Mouse (Mus musculus) B cell, adult 67 days (primary cell): ENCODE measurements around the gene Arid3a. TPM values are rescaled to one million over a fixed set of nuclear protein-coding genes. Genes with fewer than 3 reads are reported as not detected.

Experiments
- total RNA-seq, 2 experiments: library from RNA; stranded (reverse); gene quantifications; 4 replicates each; pipeline ENCODE4 v1.2.4; 2023

Gene Arid3a
- 10 to 100 TPM; 40.0 to 49.7 TPM for total RNA-seq

DNA sequence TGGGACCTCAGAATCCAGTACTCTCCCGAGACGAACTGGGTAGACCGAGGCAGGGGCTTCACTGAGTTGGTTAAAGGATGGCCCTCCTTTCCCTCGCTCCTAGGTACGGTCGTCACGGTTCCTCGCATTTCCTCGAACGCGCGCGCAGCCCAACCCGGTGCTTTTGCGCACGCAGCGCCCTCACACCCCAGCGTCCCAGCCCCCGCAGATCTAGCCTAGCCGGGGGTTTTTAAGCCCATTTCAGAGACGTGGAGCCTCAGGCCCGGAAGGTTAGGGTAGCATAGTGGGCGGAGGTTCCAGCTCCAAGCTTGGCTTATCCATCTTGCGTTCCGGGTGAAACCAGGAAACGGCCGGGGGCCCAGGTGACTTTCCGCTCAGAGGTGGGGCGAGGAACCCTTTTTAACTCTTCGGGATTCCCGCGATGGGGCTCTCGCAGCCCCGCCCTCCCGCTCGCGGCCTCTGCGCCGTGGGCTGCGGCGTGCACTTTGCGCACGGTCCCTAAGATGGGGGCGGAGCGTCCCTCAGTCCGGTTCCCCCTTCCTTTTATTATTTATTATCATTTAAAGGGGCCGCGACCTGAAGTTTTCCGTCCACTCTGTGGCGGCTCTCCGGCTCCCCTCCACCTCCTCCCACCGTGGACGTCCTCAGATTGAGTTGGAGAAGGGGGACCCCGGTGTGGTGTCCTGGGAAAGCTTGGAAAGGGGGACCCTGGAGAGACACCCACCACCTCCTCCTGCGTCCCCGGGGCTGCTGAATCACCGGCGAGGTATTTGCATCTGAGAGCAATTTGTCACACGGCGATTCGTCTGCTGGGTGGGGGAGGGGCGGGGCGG, at the start of gene Arid3a:
TSS of gene Arid3a (plus strand) at position 553 of the 833 bp plus-strand sequence.

DNA sequence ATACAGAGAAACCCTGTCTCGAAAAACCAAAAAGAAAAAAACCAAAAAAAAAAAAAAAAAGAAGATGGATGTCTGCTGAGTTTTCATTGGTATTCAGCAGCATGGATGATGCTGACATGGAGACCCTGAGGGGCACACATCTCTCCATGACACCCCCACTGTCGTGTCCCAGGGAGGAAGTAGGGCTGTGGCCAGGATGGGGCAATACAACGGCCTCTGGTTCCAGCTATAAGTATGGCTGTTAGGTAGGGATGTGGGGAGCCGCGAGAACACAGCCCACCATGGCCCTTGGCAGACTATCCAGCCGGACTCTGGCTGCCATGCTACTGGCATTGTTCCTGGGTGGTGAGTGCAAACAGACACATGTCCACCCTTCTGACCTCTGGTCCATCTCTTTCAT, 40.8 kb upstream of the Arid3a start, which contains the start of gene Elane:
TSS of gene Elane (plus strand) at position 194 of the 400 bp plus-strand sequence.

DNA sequence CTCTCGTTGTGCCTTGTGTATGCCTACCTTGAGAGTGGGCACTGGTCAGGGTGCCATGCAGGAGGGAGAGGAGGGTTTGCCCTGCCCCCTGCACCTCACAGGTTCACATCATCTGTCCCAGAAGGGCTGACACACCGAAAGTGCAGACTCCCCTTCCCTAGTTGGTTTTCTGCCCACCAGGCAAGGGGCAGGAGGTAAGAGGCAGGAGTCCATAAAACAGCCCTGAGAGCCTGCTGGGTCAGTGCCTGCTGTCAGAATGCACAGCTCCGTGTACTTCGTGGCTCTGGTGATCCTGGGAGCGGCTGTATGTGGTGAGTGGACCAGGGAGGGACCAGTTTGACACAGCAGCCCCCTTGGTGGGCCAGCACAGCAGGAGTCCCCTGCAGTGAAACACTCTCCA, 36.2 kb upstream of the Arid3a start, which contains the start of gene Cfd:
TSS of gene Cfd (plus strand) at position 184 of the 400 bp plus-strand sequence.

DNA sequence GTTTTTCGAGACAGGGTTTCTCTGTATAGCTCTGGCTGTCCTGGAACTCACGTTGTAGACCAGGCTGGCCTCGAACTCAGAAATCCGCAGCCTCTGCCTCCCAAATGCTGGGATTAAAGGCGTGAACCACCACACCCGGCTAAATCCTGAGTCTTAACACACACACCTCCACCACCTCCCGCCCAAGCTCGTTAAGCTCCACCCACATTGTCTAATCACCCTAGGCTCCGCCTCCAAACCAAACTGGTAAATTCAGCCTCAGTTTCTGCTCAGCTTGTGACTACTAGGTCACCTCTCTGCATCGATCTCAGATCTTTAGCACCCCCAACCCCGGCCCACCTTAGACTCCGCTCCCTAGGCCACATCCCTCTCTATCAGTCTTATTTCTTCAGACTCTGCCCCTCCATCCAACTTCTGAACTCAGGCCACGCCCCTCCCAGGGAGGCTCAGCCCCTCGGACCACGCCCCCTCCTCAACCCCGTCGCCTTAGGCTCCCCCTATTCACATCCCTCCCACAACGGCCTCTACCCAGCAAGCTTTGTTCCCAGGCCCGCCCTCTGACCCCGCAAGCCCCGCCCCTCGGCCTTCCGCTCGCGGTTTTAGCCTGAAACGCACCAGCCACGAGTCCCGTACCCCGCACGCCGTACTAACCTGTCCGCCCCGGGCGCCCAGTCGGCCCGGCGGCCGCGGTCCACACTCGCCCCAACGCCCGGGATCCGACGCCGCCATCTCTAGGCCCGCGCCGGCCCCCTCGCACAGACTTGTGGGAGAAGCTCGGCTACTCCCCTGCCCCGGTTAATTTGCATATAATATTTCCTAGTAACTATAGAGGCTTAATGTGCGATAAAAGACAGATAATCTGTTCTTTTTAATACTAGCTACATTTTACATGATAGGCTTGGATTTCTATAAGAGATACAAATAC, 18.4 kb upstream of the Arid3a start, which contains the start of gene Med16:
TSS of gene Med16 (minus strand) at position 757 of the 925 bp plus-strand sequence.

GRCm38 (mm10) chr10:79910556-79910955, 16.3 kb upstream of the Arid3a start, which contains the start of gene Gm26602:
TSS of gene Gm26602 (plus strand) at chr10:79910856.

DNA sequence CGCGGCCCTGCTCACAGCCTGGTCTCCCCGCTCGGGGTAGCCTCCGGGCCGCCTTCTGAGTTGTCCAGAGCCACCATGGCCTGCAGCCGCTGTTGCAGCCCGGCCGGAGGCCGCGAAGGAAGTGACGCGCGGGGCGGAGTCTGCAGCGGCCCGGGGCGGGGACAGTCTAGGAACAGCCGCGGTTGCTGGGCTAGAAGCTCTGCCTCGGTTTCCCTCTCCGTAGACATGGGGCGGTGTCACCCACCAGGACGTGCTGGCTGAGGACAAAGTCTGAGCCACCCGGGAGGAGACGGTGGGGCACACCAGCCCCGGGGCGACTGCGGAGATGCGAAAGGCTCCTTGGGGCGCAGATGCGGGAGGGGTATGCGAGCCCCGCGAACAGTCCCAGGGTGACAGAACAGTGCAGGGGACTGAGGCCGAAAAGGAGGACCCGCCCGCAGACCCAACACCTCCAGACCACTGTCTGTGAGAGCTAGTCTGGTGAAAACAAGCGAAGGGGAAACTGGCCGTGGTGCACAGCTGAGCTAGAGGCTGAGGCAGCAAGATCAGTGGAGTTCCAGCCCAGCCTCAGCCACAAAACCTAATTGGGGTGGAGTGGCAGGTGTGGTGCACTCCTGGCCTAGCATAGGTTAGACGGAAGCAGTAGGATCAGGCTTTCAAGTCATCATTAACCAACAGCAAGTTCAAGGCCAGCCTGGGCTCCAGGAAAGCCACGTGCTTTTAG, 9.9 kb upstream of the Arid3a start, which contains the start of gene Kiss1r:
TSS of gene Kiss1r (plus strand) at position 164 of the 724 bp plus-strand sequence.

DNA sequence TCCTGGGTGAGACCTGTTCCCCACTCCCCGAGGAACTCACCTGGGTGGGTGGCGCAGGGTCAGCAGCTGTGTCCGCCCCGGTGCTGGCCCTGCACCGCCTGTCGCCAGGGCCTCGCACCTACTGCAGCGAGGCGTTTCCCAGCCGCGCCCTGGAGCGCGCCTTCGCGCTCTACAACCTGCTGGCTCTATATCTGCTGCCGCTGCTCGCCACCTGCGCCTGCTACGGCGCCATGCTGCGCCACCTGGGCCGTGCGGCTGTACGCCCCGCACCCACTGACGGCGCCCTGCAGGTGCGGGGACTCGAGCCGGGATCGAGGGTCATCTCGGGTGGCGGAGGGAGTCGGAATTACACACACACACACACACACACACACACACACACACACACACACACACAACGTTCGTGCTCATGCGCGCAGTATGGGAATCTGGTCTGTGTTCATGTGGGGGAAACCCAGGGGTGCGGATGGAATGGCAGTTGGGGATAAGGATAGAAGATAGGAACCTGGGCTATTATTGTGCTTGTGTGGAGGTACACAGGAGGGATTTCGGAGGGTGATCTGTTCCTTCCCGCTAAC, 5.8 kb upstream of the Arid3a start, which contains the start of gene R3hdm4:
TSS of gene R3hdm4 (minus strand) at position 251 of the 578 bp plus-strand sequence.

DNA sequence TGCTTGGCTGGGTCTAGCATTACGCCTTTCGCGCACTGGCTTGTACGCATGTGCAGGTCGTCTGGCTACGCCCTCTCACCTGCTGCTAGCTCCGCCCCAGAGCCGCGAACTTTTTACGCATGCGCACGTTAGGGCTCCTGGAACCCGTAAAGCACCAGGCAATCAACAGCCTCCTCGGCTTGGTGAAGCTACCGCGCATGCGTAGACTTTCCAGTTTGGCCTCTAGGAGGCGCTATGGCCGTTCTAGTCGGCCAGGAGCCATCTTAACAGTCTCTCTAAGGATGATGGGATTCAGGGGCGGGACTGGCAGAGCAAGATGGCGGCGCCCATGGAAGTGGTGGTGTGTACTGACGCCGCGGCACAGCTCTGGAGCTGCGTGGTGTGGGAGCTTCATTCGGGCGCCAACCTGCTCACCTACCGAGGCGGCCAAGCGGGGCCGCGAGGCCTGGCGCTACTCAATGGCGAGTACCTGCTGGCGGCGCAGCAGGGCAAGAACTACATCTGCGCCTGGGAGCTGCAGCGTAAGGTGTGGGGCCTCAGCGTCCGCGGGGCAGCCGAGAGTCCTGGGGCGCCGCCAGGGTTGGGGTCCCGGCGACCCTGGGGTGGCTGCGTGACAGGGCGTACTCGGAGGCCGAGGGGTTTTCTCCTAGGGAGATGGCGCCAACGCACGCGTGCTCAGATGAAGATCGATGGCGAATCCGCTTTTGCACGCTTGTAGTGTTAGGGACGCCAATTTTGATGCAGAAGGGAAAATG, 33.2 kb downstream of the Arid3a start, which contains the start of gene Wdr18:
TSS of gene Wdr18 (plus strand) at position 306 of the 755 bp plus-strand sequence.

DNA sequence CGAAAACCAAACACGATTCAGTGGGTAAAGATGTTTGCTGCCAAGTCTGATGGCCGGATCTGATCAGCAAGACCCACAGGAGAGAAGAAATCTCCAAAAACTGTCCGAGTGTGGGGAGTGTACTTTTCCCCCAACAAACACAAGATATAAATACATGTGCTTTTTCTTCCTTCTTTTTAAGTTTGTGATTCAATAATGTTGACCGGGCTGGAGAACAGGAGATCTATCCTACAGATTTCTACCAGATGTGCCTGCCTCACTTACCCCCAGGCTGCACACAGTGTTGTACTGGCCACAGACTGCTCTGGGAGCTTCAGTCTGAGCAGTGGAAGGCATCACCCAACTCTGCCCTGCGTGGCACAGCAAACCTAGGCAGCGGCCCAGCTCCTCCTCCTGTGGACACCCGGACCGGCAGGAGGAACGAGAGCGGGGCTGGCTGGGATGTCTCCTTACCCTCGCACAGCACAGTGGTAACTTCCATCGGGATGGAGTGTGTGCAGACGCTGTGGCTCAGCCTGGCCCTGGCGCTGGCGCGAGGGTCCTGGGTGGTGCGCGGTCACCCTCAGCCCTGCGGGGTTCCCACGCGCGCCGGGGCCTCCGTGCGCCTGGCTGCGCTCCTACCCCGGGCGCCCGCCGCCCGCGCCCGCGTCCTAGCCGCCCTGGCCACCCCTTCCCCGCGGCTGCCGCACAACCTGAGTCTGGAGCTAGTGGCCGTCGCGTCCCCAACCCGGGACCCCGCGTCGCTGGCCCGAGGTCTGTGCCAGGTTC, 43.8 kb downstream of the Arid3a start, which contains the start of gene Grin3b:
TSS of gene Grin3b (plus strand) at position 301 of the 768 bp plus-strand sequence.

DNA sequence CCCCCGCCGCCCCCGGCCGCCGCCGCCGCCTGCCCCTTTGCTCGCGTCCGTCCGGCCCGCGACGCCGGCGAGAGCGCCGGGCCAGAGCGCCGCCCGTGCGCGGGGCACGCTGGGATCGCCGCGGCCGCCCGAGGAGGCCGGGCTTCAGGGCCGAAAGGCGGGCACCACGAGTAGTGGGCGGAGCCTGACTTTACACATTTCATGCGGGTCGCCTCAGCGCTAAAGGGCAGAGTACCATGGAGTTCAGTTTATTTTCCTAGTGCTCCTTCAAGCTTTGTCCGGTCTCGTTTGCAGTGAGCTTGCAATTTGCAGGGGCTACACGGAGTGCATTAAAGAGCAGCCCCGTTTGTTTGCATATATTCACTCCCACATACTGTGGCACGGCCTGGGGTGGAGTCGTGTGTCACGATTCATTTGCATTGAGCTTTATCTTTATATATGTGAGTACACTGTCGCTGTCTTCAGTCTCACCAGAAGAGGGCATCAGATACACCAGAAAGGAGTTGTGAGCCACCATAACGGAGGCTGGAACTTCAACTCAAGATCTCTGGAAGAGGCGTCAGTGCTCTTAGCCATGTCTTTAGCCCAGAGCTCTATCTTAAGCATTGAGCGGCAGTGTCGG, 57.5 kb downstream of the Arid3a start, which contains the start of gene Tmem259:
TSS of gene Tmem259 (minus strand) at position 136 of the 622 bp plus-strand sequence.

DNA sequence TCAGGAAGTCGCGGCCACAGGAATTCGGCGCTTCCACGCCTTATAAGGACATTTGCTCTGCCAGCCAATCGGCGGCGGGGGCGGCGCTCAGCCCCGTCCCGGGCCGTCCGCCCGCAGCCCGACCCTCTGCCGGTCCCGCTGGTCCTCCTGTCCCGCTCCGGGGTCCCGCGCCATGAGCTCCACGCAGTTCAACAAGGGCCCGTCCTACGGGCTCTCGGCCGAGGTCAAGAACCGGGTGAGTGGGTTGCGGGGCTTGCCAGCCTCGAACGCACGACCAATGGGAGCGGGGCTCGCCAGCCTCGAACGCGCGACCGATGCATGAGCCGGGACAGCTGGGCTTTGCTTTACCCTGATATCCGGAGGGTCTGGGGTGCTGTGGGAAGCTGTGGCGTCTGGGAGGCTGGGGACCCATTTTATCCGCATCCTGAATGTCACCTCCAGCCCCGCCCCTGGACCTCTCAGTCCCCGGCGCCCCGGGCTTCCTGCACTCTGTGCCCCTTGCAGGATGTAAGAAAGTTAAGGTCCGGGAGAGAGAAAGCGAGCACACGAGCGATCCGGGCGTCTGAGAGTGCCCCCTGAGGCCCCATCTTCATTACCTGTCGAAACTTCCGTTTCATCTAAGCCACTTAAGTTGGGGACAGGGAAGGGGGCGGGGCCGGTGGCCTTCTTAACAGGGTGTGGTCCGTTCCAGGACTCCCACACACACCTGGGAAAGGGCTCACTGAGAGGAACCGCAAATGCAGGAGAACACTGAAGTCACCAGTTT, 61.8 kb downstream of the Arid3a start, which contains the start of gene Cnn2:
TSS of gene Cnn2 (plus strand) at position 79 of the 766 bp plus-strand sequence.

DNA sequence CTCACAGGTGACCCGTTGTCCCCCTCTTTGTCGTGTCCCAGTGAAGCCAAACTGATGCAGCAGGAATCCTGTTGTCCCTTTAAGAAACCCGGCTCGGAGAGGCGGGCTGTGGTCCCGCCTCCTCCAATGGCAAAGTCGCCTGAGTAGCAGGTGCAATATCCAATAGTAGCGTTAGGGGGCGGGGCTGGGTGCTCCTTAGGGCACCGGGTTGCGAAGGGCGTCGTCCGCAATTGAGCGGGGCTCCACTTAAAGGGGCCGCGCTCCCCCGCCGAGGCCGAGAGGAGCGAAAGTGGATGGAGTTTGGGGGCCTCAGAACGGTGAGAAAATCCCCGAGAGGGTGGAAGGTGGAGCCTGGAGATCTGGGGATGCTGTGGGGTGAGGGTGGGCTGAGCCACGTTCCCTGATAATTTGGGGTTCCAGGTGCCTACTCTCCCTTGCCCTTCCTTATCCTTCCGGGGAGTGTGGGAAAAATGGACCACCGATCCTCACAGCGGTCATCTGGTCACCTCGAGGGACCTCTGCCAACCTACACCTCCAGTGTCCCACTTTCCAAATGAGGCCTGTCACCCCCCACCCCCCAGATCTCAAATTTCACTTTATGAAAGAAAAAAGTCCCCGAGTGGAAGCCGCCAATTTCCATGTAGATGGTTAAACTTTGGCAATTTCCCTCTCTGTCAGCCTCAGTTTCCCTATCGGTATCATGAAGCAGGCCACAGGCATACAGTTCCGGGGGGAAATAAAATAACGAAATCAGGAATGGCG, 69.6 kb downstream of the Arid3a start, which contains the start of gene Abca7:
TSS of gene Abca7 (plus strand) at position 223 of the 762 bp plus-strand sequence.

Other genes with a start within 250 kb of the Arid3a start
- 10 to 100 TPM; 63.2 to 75.0 TPM for gene Cdc34, start 244.8 kb upstream of the Arid3a start, total RNA-seq
- 1 to 10 TPM; 1.6 to 1.9 TPM for gene Gzmm, start 238.0 kb upstream of the Arid3a start, total RNA-seq
- 100 to 1,000 TPM; 103 to 111 TPM for gene Bsg, start 222.6 kb upstream of the Arid3a start, total RNA-seq
- under 1 TPM; 0.18 to 0.35 TPM for gene Hcn2, start 210.4 kb upstream of the Arid3a start, total RNA-seq
- gene Polrmt, start 180.5 kb upstream of the Arid3a start, total RNA-seq = 10 to 100 TPM; 64.8 to 74.2 TPM
- not detected for gene Fgf22, start 172.0 kb upstream of the Arid3a start, total RNA-seq
- 10 to 100 TPM; 56.5 to 58.6 TPM for gene Rnf126, start 160.1 kb upstream of the Arid3a start, total RNA-seq
- 1 to 10 TPM; 1.8 to 2.0 TPM for gene Fstl3, start 149.8 kb upstream of the Arid3a start, total RNA-seq
- not detected for gene Prss57, start 136.1 kb upstream of the Arid3a start, total RNA-seq
- gene Palm, start 133.5 kb upstream of the Arid3a start, total RNA-seq = 1 to 10 TPM; 4.9 to 5.1 TPM
- gene Misp, start 106.1 kb upstream of the Arid3a start, total RNA-seq = under 1 TPM in 1 of 2 experiments, not detected in 1; 0.23 TPM
- 100 to 1,000 TPM; 437 to 440 TPM for gene Ptbp1, start 72.6 kb upstream of the Arid3a start, total RNA-seq
- gene Prtn3, start 52.6 kb upstream of the Arid3a start, total RNA-seq = not detected
- gene Plppr3, start 52.4 kb upstream of the Arid3a start, total RNA-seq = under 1 TPM; 0.47 to 0.70 TPM
- gene Elane, start 40.8 kb upstream of the Arid3a start, total RNA-seq = not detected
- gene Cfd, start 36.2 kb upstream of the Arid3a start, total RNA-seq = not detected
- 10 to 100 TPM; 73.7 to 75.0 TPM for gene Med16, start 18.1 kb upstream of the Arid3a start, total RNA-seq
- gene Gm26602, start 16.2 kb upstream of the Arid3a start, total RNA-seq = not detected
- under 1 TPM; 0.50 to 0.93 TPM for gene Kiss1r, start 10.1 kb upstream of the Arid3a start, total RNA-seq
- gene R3hdm4, start 5.8 kb upstream of the Arid3a start, total RNA-seq = 10 to 100 TPM; 94.6 to 97.9 TPM
- gene Wdr18, start 33.1 kb downstream of the Arid3a start, total RNA-seq = 10 to 100 TPM; 44.5 to 55.3 TPM
- under 1 TPM in 1 of 2 experiments, not detected in 1; 0.24 TPM for gene Grin3b, start 43.7 kb downstream of the Arid3a start, total RNA-seq
- gene Tmem259, start 57.3 kb downstream of the Arid3a start, total RNA-seq = 100 to 1,000 TPM; 156 to 169 TPM
- gene Cnn2, start 61.5 kb downstream of the Arid3a start, total RNA-seq = 100 to 1,000 TPM; 339 to 353 TPM
- gene Abca7, start 69.5 kb downstream of the Arid3a start, total RNA-seq = 10 to 100 TPM; 57.1 to 61.6 TPM
- 100 to 1,000 TPM; 538 to 550 TPM for gene Arhgap45, start 89.6 kb downstream of the Arid3a start, total RNA-seq
- 100 to 1,000 TPM in 1 of 2 experiments, 10 to 100 TPM in 1; 91.9 to 101 TPM for gene Polr2e, start 112.8 kb downstream of the Arid3a start, total RNA-seq
- 100 to 1,000 TPM; 124 to 133 TPM for gene Gpx4, start 120.1 kb downstream of the Arid3a start, total RNA-seq
- gene Sbno2, start 178.5 kb downstream of the Arid3a start, total RNA-seq = 100 to 1,000 TPM; 118 to 128 TPM
- 100 to 1,000 TPM; 178 to 181 TPM for gene Stk11, start 188.8 kb downstream of the Arid3a start, total RNA-seq
- 100 to 1,000 TPM; 171 to 178 TPM for gene Atp5d, start 211.6 kb downstream of the Arid3a start, total RNA-seq
- gene Cbarp, start 213.8 kb downstream of the Arid3a start, total RNA-seq = 1 to 10 TPM; 4.6 to 4.9 TPM
- 100 to 1,000 TPM; 153 to 162 TPM for gene Midn, start 221.2 kb downstream of the Arid3a start, total RNA-seq
- gene Cirbp, start 238.9 kb downstream of the Arid3a start, total RNA-seq = 100 to 1,000 TPM; 152 to 252 TPM
- 10 to 100 TPM in 1 of 2 experiments, 1 to 10 TPM in 1; 9.9 to 13.1 TPM for gene 1600002K03Rik, start 245.9 kb downstream of the Arid3a start, total RNA-seq